Mouse (Mus musculus) heart, embryonic 16.5 days (tissue): ENCODE measurements at regions not wholly inside any gene's neighbourhood (a gene's known extent, or its start where the extent isn't known, plus 50 kb on each side); places are given as distances from the start of the nearest gene placed in this dataset.

ENCODE experiments used
- ATAC-seq: fragments of 200-750 bp; cut with Nextera tagmentation; replicated peaks from 2 replicates; pipeline ENCODE4 v1.8.0; 2017; ENCODE audit warnings: moderate number of reproducible peaks; ENCODE audit not compliant: insufficient read depth, low FRiP score; ENCODE audit errors: extremely low read depth
- H3K27ac ChIP-seq: fragments of 300-500 bp; sonication (generic); 2 replicates; pipeline ENCODE4 v1.5.1; 2014; ENCODE audit warnings: mild to moderate bottlenecking, low read length, control low read depth, moderate library complexity
- H3K27me3 ChIP-seq: fragments of 300-500 bp; sonication (generic); 2 replicates; pipeline ENCODE4 v1.6.1; 2014; ENCODE audit warnings: low read length, mixed read lengths; ENCODE audit not compliant: control insufficient read depth, insufficient read depth
- H3K36me3 ChIP-seq: fragments of 300-500 bp; sonication (generic); 2 replicates; pipeline ENCODE4 v1.6.1; 2014; ENCODE audit not compliant: control insufficient read depth, insufficient read depth
- H3K4me1 ChIP-seq: fragments of 300-500 bp; sonication (generic); 2 replicates; pipeline ENCODE4 v1.6.1; 2014; ENCODE audit warnings: low read length, mixed read lengths; ENCODE audit not compliant: control insufficient read depth, insufficient read depth
- H3K4me2 ChIP-seq: fragments of 300-500 bp; sonication (generic); 2 replicates; pipeline ENCODE4 v1.6.1; 2014; ENCODE audit warnings: low read depth, mild to moderate bottlenecking, control low read depth, low read length
- H3K4me3 ChIP-seq: fragments of 300-500 bp; sonication (generic); 2 replicates; pipeline ENCODE4 v1.5.1; 2014; ENCODE audit warnings: mild to moderate bottlenecking, control low read depth, low read length
- H3K9ac ChIP-seq: fragments of 300-500 bp; sonication (generic); 2 replicates; pipeline ENCODE4 v1.6.1; 2014; ENCODE audit warnings: low read length, control low read depth
- H3K9me3 ChIP-seq: fragments of 300-500 bp; sonication (generic); replicated peaks from 2 replicates; pipeline ENCODE4 v1.6.1; 2016; ENCODE audit warnings: low read length; ENCODE audit not compliant: control insufficient read depth
- WGBS: fragments of 180-500 bp; shearing (Covaris S2); extraction: QIAGEN DNeasy Blood & Tissue Kit; methylation state at CpG from one replicate; pipeline ENCODE4 v1.1.7; 2014; 5-methylcytosine and 5-hydroxymethylcytosine counted together

GRCm38 (mm10) chr4:66482495-66483291, 78.3 kb upstream of the Astn2 start:
- no peak overlapping the region for H3K4me2 ChIP-seq
- H3K4me1 ChIP-seq = peaks cover 12% of the 10 kb centered on the region
- no peaks in the 10 kb centered on the region for H3K9me3 ChIP-seq
- H3K4me3 ChIP-seq = no peak overlapping the region
- no peak overlapping the region for H3K9ac ChIP-seq
- ATAC-seq = peak; percentile 93
- no peaks in the 10 kb centered on the region for H3K36me3 ChIP-seq
- peak overlapping the region; percentile 61 for H3K27ac ChIP-seq
- H3K27me3 ChIP-seq = no peaks in the 10 kb centered on the region
- WGBS = 26% methylated on average over 2 of the region's 2 CpGs

GRCm38 (mm10) chr4:66478601-66479217, 74.3 kb upstream of the Astn2 start:
- Histone ChIP-seq H3K27ac (no peak overlapping the region), H3K9me3 (no peaks in the 10 kb centered on the region), H3K36me3 (no peaks in the 10 kb centered on the region), H3K4me3 (no peak overlapping the region), H3K4me2 (no peak overlapping the region), H3K4me1 (peaks cover 12% of the 10 kb centered on the region), H3K27me3 (no peaks in the 10 kb centered on the region), H3K9ac (no peak overlapping the region)
- WGBS = 73% methylated on average over 8 of the region's 8 CpGs
- no peak for ATAC-seq
